Mouse (Mus musculus): ENCODE data around the gene Pitpnm2. TPM values are rescaled to one million over a fixed set of nuclear protein-coding genes. Genes with fewer than 3 reads are reported as not detected.
"Not testable (repeated sequence)": the region's sequence is repeated elsewhere in the genome, so short reads cannot be mapped to it uniquely, and the experiment has no call there.

The Pitpnm2 gene
- total and polyA plus RNA-seq, 2 experiments = 10.6 to 30.3 TPM

GRCm38 (mm10) chr5:124220551-124220950, 29.0 kb downstream of the Pitpnm2 start:
- Histone ChIP-seq H3K27ac (replicated peaks; ENCODE audit: insufficient read depth, low read depth, low read length) (peak overlapping the region; percentile 79), H3K79me2 (ENCODE audit: control insufficient read depth, insufficient read depth, low read length) (peaks cover 24% of the 10 kb centered on the region; the same call in 1 of the 2 replicates), H3K4me1 (ENCODE audit: control insufficient read depth, insufficient read depth, low read length) (peaks cover 44% of the 10 kb centered on the region), H3K9ac (ENCODE audit: low read depth, low read length) (peak overlapping the region; percentile 5), H3K36me3 (ENCODE audit: control insufficient read depth, insufficient read depth, low read length) (no peaks in the 10 kb centered on the region), H3K4me3 (ENCODE audit: insufficient read depth, low read depth, low read length) (no peak overlapping the region), H3K27me3 (ENCODE audit: control insufficient read depth, insufficient read depth, low read length) (no peaks in the 10 kb centered on the region)
- no peak for TF ChIP-seq POLR2A (IDR thresholded peaks at IDR 0.05; ENCODE audit: extremely low read depth, insufficient read depth, low read length)
- no peak for TF ChIP-seq CTCF (IDR thresholded peaks at IDR 0.05; ENCODE audit: low read depth, low read length)
- DNase-seq (ENCODE audit: extremely low read depth, low read depth, low spot score) = no peak
- 93% methylated on average over 5 of the region's 5 CpGs for WGBS

DNA sequence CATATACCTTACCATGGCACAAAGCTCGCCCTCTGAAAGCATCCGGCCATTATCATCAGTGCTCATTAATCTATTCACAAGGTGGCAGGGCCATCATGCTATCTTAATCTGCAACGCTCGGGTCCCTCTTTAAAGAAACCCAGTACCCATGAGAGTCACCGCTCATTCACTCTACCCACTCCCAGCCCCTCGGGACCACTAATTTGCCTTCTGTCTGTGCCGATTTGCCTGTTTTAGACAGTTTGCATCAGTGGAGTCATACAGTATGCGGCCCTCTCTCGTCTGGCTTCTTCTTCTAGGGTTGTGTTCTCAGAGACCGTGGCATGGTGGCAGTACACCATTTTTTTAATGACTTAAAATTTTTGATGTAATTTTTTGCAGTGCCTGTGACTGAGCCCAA, 30.1 kb downstream of the Pitpnm2 start:
- peaks cover 20% of the 10 kb centered on the region; the same call in 1 of the 2 replicates for H3K79me2 ChIP-seq (ENCODE audit: control insufficient read depth, insufficient read depth, low read length)
- no peak for DNase-seq (ENCODE audit: extremely low read depth, low read depth, low spot score)
- WGBS = 93% methylated on average over 10 of the region's 10 CpGs
- H3K27ac ChIP-seq (replicated peaks; ENCODE audit: insufficient read depth, low read depth, low read length) = no peak overlapping the region
- no peak for TF ChIP-seq POLR2A (IDR thresholded peaks at IDR 0.05; ENCODE audit: extremely low read depth, insufficient read depth, low read length)
- no peaks in the 10 kb centered on the region for H3K27me3 ChIP-seq (ENCODE audit: control insufficient read depth, insufficient read depth, low read length)
- no peak overlapping the region for H3K4me3 ChIP-seq (ENCODE audit: insufficient read depth, low read depth, low read length)
- no peaks in the 10 kb centered on the region for H3K36me3 ChIP-seq (ENCODE audit: control insufficient read depth, insufficient read depth, low read length)
- H3K9ac ChIP-seq (ENCODE audit: low read depth, low read length) = no peak overlapping the region
- H3K4me1 ChIP-seq (ENCODE audit: control insufficient read depth, insufficient read depth, low read length) = peaks cover 38% of the 10 kb centered on the region

DNA sequence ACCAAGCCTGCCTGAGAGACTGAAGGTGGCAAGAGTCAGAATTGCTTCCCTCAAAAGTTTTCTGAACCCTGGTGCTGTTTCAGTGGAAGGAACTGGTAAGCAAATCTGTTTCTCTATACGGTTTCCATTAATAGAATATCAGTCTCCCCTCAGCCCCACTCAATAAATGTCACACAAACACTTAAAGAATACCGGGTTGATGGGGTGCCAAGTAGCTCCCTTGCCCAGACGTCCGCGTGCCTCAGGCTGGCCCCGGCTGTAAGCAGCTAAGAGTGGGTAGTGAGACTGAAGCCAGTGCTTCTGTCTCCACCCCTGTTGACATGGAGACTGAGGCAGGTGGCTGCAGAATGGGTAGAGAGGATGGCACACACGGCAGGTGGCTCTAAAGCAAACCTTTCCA, 30.6 kb downstream of the Pitpnm2 start:
- peaks cover 38% of the 10 kb centered on the region for H3K4me1 ChIP-seq (ENCODE audit: control insufficient read depth, insufficient read depth, low read length)
- H3K79me2 ChIP-seq (ENCODE audit: control insufficient read depth, insufficient read depth, low read length) = peaks cover 17% of the 10 kb centered on the region; the same call in 1 of the 2 replicates
- 85% methylated on average over 7 of the region's 7 CpGs for WGBS
- no peak overlapping the region for H3K9ac ChIP-seq (ENCODE audit: low read depth, low read length)
- DNase-seq (ENCODE audit: extremely low read depth, low read depth, low spot score) = no peak
- no peaks in the 10 kb centered on the region for H3K27me3 ChIP-seq (ENCODE audit: control insufficient read depth, insufficient read depth, low read length)
- H3K36me3 ChIP-seq (ENCODE audit: control insufficient read depth, insufficient read depth, low read length) = no peaks in the 10 kb centered on the region
- TF ChIP-seq CTCF (IDR thresholded peaks at IDR 0.05; ENCODE audit: low read depth, low read length) = no peak
- no peak for TF ChIP-seq POLR2A (IDR thresholded peaks at IDR 0.05; ENCODE audit: extremely low read depth, insufficient read depth, low read length)
- H3K27ac ChIP-seq (replicated peaks; ENCODE audit: insufficient read depth, low read depth, low read length) = no peak overlapping the region
- no peak overlapping the region for H3K4me3 ChIP-seq (ENCODE audit: insufficient read depth, low read depth, low read length)

DNA sequence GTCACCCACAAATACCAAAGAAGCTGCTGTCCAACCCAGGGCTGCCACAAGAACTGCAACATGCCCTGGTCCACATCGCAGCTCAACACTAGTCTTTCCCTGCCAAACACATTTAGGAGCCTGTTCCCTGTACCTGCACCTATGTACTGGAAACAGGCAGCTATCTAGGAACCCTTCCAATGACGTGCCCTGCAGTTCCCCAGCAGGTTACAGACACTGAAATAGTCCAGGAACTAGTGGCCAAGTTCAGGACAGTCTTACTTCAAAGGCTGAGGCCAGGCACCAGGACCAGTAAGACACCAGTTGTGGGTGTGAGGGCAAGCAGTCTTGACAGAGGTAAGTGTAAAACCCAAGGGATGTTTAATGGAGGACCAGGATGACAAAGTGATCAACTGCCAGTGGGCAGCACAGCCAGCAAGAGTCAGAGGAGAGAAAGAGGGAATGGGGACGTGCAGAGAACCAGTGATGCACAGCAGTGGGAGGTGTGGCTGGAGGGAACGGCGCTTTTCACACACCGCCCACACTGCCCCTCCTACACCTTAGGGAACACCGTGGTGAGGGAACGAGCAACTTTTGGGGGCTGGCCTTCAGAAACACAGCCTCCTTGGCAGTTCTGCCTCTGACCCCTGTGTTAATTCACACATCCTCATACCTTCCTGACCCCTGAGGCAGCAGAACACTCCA, 31.9 kb downstream of the Pitpnm2 start:
- Histone ChIP-seq H3K9ac (ENCODE audit: low read depth, low read length) (peak overlapping the region; percentile 4; the same call in 1 of the 2 replicates), H3K4me3 (ENCODE audit: insufficient read depth, low read depth, low read length) (no peak overlapping the region), H3K36me3 (ENCODE audit: control insufficient read depth, insufficient read depth, low read length) (no peaks in the 10 kb centered on the region), H3K27ac (replicated peaks; ENCODE audit: insufficient read depth, low read depth, low read length) (peak overlapping the region; percentile 0; the same call in 1 of the 2 replicates), H3K27me3 (ENCODE audit: control insufficient read depth, insufficient read depth, low read length) (no peaks in the 10 kb centered on the region), H3K4me1 (ENCODE audit: control insufficient read depth, insufficient read depth, low read length) (peaks cover 32% of the 10 kb centered on the region), H3K79me2 (ENCODE audit: control insufficient read depth, insufficient read depth, low read length) (peaks cover 14% of the 10 kb centered on the region; the same call in 1 of the 2 replicates)
- 55% methylated on average over 8 of the region's 8 CpGs for WGBS
- peak; percentile 84 for DNase-seq (ENCODE audit: extremely low read depth, low read depth, low spot score)
- TF ChIP-seq CTCF (IDR thresholded peaks at IDR 0.05; ENCODE audit: low read depth, low read length) = no peak
- TF ChIP-seq POLR2A (IDR thresholded peaks at IDR 0.05; ENCODE audit: extremely low read depth, insufficient read depth, low read length) = no peak

DNA sequence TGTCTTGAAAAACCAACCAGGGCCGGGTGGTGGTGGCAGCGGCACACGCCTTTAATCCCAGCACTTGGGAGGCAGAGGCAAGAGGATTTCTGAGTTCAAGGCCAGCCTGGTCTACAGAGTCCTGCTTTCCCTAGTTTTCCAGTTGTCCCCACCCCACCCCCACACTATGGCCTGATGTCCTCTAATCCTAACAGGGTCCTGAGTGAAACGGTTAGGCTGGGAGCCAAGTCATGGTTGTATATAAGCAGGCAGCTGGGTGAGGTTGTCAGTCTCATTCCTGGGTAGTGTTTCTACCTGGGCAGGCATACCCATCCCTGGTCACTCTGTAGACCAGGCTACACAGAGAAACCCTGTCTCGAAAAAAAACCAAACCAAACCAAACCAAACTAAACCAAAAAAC, 32.5 kb downstream of the Pitpnm2 start:
- not testable (repeated sequence) for H3K9ac ChIP-seq (ENCODE audit: low read depth, low read length); DNase-seq (ENCODE audit: extremely low read depth, low read depth, low spot score); H3K27me3 ChIP-seq (ENCODE audit: control insufficient read depth, insufficient read depth, low read length); H3K4me3 ChIP-seq (ENCODE audit: insufficient read depth, low read depth, low read length); H3K27ac ChIP-seq (replicated peaks; ENCODE audit: insufficient read depth, low read depth, low read length); H3K36me3 ChIP-seq (ENCODE audit: control insufficient read depth, insufficient read depth, low read length)
- WGBS = 70% methylated on average over 5 of the region's 5 CpGs
- H3K79me2 ChIP-seq (ENCODE audit: control insufficient read depth, insufficient read depth, low read length) = peaks cover 14% of the 10 kb centered on the region; the same call in 1 of the 2 replicates
- H3K4me1 ChIP-seq (ENCODE audit: control insufficient read depth, insufficient read depth, low read length) = peaks cover 26% of the 10 kb centered on the region

- Histone ChIP-seq H3K27me3 (ENCODE audit: control insufficient read depth, insufficient read depth, low read length) (no peaks in the 10 kb centered on the region), H3K79me2 (ENCODE audit: control insufficient read depth, insufficient read depth, low read length) (peaks cover 14% of the 10 kb centered on the region; the same call in 1 of the 2 replicates), H3K4me1 (ENCODE audit: control insufficient read depth, insufficient read depth, low read length) (peaks cover 24% of the 10 kb centered on the region), H3K4me3 (ENCODE audit: insufficient read depth, low read depth, low read length) (no peak overlapping the region), H3K36me3 (ENCODE audit: control insufficient read depth, insufficient read depth, low read length) (no peaks in the 10 kb centered on the region), H3K27ac (replicated peaks; ENCODE audit: insufficient read depth, low read depth, low read length) (no peak overlapping the region), H3K9ac (ENCODE audit: low read depth, low read length) (no peak overlapping the region)
- TF ChIP-seq POLR2A (IDR thresholded peaks at IDR 0.05; ENCODE audit: extremely low read depth, insufficient read depth, low read length) (no peak), CTCF (IDR thresholded peaks at IDR 0.05; ENCODE audit: low read depth, low read length) (no peak)
- DNase-seq (ENCODE audit: extremely low read depth, low read depth, low spot score) = no peak
- 92% methylated on average over 6 of the region's 6 CpGs for WGBS
Measured at GRCm38 (mm10) chr5:124216403-124216802, 33.2 kb downstream of the Pitpnm2 start.
